Mouse (Mus musculus): ENCODE measurements at regions not wholly inside any gene's neighbourhood (a gene's known extent, or its start where the extent isn't known, plus 50 kb on each side); places are given as distances from the start of the nearest gene placed in this dataset.

- ATAC-seq (ENCODE audit: low FRiP score, low TSS enrichment) = no peak
- H3K4me2 ChIP-seq (replicated peaks; ENCODE audit: low read depth, low read length) = no peak overlapping the region
- H3K27ac ChIP-seq (ENCODE audit: low read length) = no peak overlapping the region
- H3K4me1 ChIP-seq (ENCODE audit: insufficient read depth, low read length) = no peaks in the 10 kb centered on the region
- H3K4me3 ChIP-seq (ENCODE audit: low read length) = no peak overlapping the region
- no peaks in the 10 kb centered on the region for H3K36me3 ChIP-seq (ENCODE audit: insufficient read depth, low read length)
- H3K27me3 ChIP-seq (ENCODE audit: insufficient read depth, low read length) = no peaks in the 10 kb centered on the region
- WGBS = 91% methylated on average over 7 of the region's 7 CpGs
- H3K9ac ChIP-seq (replicated peaks; ENCODE audit: low read length) = no peak overlapping the region
- H3K9me3 ChIP-seq (ENCODE audit: low read length) = no peaks in the 10 kb centered on the region
Observed at GRCm38 (mm10) chr11:111155023-111155422, 89.1 kb downstream of the Kcnj2 start.

DNA sequence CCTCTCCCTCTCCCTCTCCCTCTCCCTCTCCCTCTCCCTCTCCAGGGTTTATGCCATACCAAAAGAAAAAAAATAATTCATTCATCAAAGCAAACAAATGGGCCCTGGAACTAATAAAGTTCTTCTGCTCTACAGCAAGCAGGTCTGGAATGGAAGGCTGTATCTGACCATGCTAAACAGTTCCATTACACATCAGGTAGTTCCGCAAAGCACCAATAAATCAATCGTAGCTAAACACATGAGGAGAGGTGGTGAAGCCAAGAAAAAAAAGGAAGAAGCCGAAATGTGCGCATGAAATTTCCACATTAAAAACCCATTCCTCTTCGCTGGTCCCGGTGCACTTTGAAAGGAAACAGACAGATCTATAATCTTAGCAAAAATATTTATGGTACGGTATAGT, 89.8 kb downstream of the Kcnj2 start:
- WGBS = 73% methylated on average over 7 of the region's 7 CpGs
- Histone ChIP-seq H3K4me1 (ENCODE audit: insufficient read depth, low read length) (no peaks in the 10 kb centered on the region), H3K9me3 (ENCODE audit: low read length) (no peaks in the 10 kb centered on the region), H3K27ac (ENCODE audit: low read length) (no peak overlapping the region), H3K36me3 (ENCODE audit: insufficient read depth, low read length) (no peaks in the 10 kb centered on the region), H3K27me3 (ENCODE audit: insufficient read depth, low read length) (no peaks in the 10 kb centered on the region), H3K4me3 (ENCODE audit: low read length) (no peak overlapping the region), H3K4me2 (replicated peaks; ENCODE audit: low read depth, low read length) (no peak overlapping the region), H3K9ac (replicated peaks; ENCODE audit: low read length) (no peak overlapping the region)
- no peak for ATAC-seq (ENCODE audit: low FRiP score, low TSS enrichment)

DNA sequence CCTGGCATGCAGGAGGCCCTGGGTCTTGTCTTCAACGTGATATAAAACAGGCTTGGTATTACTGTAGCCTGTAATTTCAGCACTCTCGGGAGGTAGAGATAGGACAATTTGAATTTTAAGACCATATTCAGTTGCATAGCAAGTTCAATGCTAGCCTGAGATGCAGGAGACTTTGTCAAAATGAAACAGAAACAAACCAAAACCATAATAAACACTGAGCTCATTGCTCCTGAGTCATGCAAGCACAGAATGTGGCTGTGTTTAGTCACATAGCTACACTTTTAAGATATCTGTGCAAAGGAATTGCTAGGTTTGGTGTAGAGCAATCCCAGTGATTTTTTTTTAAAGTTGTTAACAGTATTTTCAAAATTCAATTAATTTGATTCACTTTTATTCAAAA, 93.3 kb downstream of the Kcnj2 start:
- H3K4me3 ChIP-seq (ENCODE audit: low read length) = no peak overlapping the region

GRCm38 (mm10) chr11:111164907-111165306, 98.9 kb downstream of the Kcnj2 start:
- H3K27me3 ChIP-seq (ENCODE audit: insufficient read depth, low read length) = no peaks in the 10 kb centered on the region
- H3K27ac ChIP-seq (ENCODE audit: low read length) = no peak overlapping the region
- H3K36me3 ChIP-seq (ENCODE audit: insufficient read depth, low read length) = no peaks in the 10 kb centered on the region
- no peak overlapping the region for H3K4me2 ChIP-seq (replicated peaks; ENCODE audit: low read depth, low read length)
- H3K9ac ChIP-seq (replicated peaks; ENCODE audit: low read length) = no peak overlapping the region
- ATAC-seq (ENCODE audit: low FRiP score, low TSS enrichment) = no peak
- H3K4me1 ChIP-seq (ENCODE audit: insufficient read depth, low read length) = no peaks in the 10 kb centered on the region
- no peaks in the 10 kb centered on the region for H3K9me3 ChIP-seq (ENCODE audit: low read length)
- no peak overlapping the region for H3K4me3 ChIP-seq (ENCODE audit: low read length)

More for the DNA sequence above, 93.3 kb downstream of the Kcnj2 start:
- Histone ChIP-seq H3K4me2 (replicated peaks; ENCODE audit: low read depth, low read length) (no peak overlapping the region), H3K36me3 (ENCODE audit: insufficient read depth, low read length) (no peaks in the 10 kb centered on the region), H3K4me1 (ENCODE audit: insufficient read depth, low read length) (no peaks in the 10 kb centered on the region), H3K27ac (ENCODE audit: low read length) (no peak overlapping the region), H3K27me3 (ENCODE audit: insufficient read depth, low read length) (no peaks in the 10 kb centered on the region), H3K9ac (replicated peaks; ENCODE audit: low read length) (no peak overlapping the region), H3K9me3 (ENCODE audit: low read length) (no peaks in the 10 kb centered on the region)
- WGBS = 84% methylated on average over 2 of the region's 2 CpGs
- ATAC-seq (ENCODE audit: low FRiP score, low TSS enrichment) = no peak

- Histone ChIP-seq H3K9me3 (ENCODE audit: low read length) (no peaks in the 10 kb centered on the region), H3K4me2 (replicated peaks; ENCODE audit: low read depth, low read length) (no peak overlapping the region), H3K27ac (ENCODE audit: low read length) (no peak overlapping the region), H3K4me3 (ENCODE audit: low read length) (no peak overlapping the region), H3K4me1 (ENCODE audit: insufficient read depth, low read length) (no peaks in the 10 kb centered on the region), H3K36me3 (ENCODE audit: insufficient read depth, low read length) (no peaks in the 10 kb centered on the region), H3K9ac (replicated peaks; ENCODE audit: low read length) (no peak overlapping the region), H3K27me3 (ENCODE audit: insufficient read depth, low read length) (no peaks in the 10 kb centered on the region)
- WGBS = 79% methylated on average over 5 of the region's 5 CpGs
- ATAC-seq (ENCODE audit: low FRiP score, low TSS enrichment) = no peak
Observed at GRCm38 (mm10) chr11:111170174-111170800, 104.3 kb downstream of the Kcnj2 start.

DNA sequence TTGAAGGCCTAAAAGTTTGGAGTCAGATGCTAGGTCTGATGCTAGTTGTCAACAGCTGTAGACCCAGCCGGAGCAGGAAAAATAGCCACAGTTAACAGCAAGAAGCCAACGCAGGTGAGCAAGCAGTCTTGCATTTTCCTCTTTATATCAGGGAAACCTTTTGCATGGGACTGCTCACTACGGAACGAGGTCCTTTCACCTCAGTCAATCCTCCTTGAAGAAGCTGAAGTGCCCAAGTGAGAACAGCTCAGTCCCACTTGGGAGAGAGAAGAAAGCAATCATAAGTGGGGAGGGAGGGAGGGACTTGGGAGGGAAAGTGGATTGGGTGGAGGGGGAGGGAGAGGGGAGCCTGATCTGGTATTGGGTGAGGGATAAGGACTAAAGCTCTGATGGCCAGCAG, 107.6 kb downstream of the Kcnj2 start:
- no peak overlapping the region for H3K27ac ChIP-seq (ENCODE audit: low read length)
- WGBS = 83% methylated on average over 4 of the region's 4 CpGs
- no peaks in the 10 kb centered on the region for H3K27me3 ChIP-seq (ENCODE audit: insufficient read depth, low read length)
- H3K36me3 ChIP-seq (ENCODE audit: insufficient read depth, low read length) = no peaks in the 10 kb centered on the region
- no peak overlapping the region for H3K4me3 ChIP-seq (ENCODE audit: low read length)
- no peak for ATAC-seq (ENCODE audit: low FRiP score, low TSS enrichment)
- no peaks in the 10 kb centered on the region for H3K9me3 ChIP-seq (ENCODE audit: low read length)
- no peaks in the 10 kb centered on the region for H3K4me1 ChIP-seq (ENCODE audit: insufficient read depth, low read length)
- H3K9ac ChIP-seq (replicated peaks; ENCODE audit: low read length) = no peak overlapping the region
- no peak overlapping the region for H3K4me2 ChIP-seq (replicated peaks; ENCODE audit: low read depth, low read length)

- Histone ChIP-seq H3K4me2 (replicated peaks; ENCODE audit: low read depth, low read length) (no peak overlapping the region), H3K9me3 (ENCODE audit: low read length) (no peaks in the 10 kb centered on the region), H3K27ac (ENCODE audit: low read length) (no peak overlapping the region), H3K4me1 (ENCODE audit: insufficient read depth, low read length) (no peaks in the 10 kb centered on the region), H3K36me3 (ENCODE audit: insufficient read depth, low read length) (no peaks in the 10 kb centered on the region), H3K4me3 (ENCODE audit: low read length) (no peak overlapping the region), H3K27me3 (ENCODE audit: insufficient read depth, low read length) (no peaks in the 10 kb centered on the region), H3K9ac (replicated peaks; ENCODE audit: low read length) (no peak overlapping the region)
- no peak for ATAC-seq (ENCODE audit: low FRiP score, low TSS enrichment)
- WGBS = 54% methylated on average over 3 of the region's 3 CpGs
Observed at GRCm38 (mm10) chr11:111175566-111175965, 109.6 kb downstream of the Kcnj2 start.

- no peak overlapping the region for H3K9ac ChIP-seq (replicated peaks; ENCODE audit: low read length)
- H3K27ac ChIP-seq (ENCODE audit: low read length) = no peak overlapping the region
- no peaks in the 10 kb centered on the region for H3K36me3 ChIP-seq (ENCODE audit: insufficient read depth, low read length)
- no peaks in the 10 kb centered on the region for H3K27me3 ChIP-seq (ENCODE audit: insufficient read depth, low read length)
- no peak overlapping the region for H3K4me2 ChIP-seq (replicated peaks; ENCODE audit: low read depth, low read length)
- ATAC-seq (ENCODE audit: low FRiP score, low TSS enrichment) = no peak
- no peaks in the 10 kb centered on the region for H3K4me1 ChIP-seq (ENCODE audit: insufficient read depth, low read length)
- H3K4me3 ChIP-seq (ENCODE audit: low read length) = no peak overlapping the region
- 84% methylated on average over 4 of the region's 4 CpGs for WGBS
- H3K9me3 ChIP-seq (ENCODE audit: low read length) = no peaks in the 10 kb centered on the region
Observed at GRCm38 (mm10) chr11:111177516-111177915, 111.6 kb downstream of the Kcnj2 start.

DNA sequence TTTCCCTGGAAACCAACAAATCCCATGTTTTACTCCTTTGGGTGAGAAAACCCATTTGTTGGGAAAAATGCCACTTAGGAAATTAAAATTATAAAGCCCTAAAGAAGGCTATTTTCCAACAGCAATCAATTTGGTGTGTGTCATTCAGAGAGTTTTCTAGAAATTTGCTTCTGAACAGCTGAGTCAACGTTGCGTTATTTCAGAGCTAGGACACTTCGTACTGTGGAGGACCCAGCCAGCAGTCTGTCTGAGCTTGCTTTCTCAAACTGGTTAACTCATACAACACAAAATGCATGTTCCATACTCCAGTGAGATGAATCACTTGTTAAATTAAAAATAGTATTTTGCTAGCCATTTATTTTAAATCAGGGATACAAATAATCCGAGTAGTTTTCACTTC, 131.5 kb downstream of the Kcnj2 start:
- no peak overlapping the region for H3K27ac ChIP-seq (ENCODE audit: low read length)
- no peaks in the 10 kb centered on the region for H3K27me3 ChIP-seq (ENCODE audit: insufficient read depth, low read length)
- no peak overlapping the region for H3K4me3 ChIP-seq (ENCODE audit: low read length)
- H3K4me2 ChIP-seq (replicated peaks; ENCODE audit: low read depth, low read length) = no peak overlapping the region
- no peak overlapping the region for H3K9ac ChIP-seq (replicated peaks; ENCODE audit: low read length)
- WGBS = 80% methylated on average over 4 of the region's 4 CpGs
- H3K4me1 ChIP-seq (ENCODE audit: insufficient read depth, low read length) = no peaks in the 10 kb centered on the region
- no peaks in the 10 kb centered on the region for H3K36me3 ChIP-seq (ENCODE audit: insufficient read depth, low read length)
- H3K9me3 ChIP-seq (ENCODE audit: low read length) = no peaks in the 10 kb centered on the region
- ATAC-seq (ENCODE audit: low FRiP score, low TSS enrichment) = no peak

DNA sequence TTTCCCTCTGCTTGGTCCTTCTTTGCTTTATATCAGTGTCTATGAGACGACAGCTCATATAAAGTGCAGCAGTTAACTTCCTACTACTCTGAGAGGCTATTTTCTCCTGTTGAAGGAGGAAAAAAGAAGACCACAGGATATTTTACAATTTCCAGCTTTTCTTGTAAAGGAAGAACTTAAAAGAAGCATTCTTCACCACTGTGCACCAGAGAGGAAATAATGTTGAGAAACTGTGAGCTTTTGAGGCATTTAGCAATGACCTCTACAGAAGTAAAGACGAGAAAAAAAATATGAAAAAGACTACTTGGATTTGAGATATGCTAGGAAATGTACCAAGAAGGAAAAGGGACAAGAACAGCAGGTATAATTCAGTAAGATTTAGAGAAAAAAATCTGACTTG, 134.5 kb downstream of the Kcnj2 start:
- 57% methylated on average over 2 of the region's 2 CpGs for WGBS

More for the DNA sequence above, 134.5 kb downstream of the Kcnj2 start:
- H3K36me3 ChIP-seq (ENCODE audit: insufficient read depth, low read length) = no peaks in the 10 kb centered on the region
- no peaks in the 10 kb centered on the region for H3K27me3 ChIP-seq (ENCODE audit: insufficient read depth, low read length)
- ATAC-seq (ENCODE audit: low FRiP score, low TSS enrichment) = no peak
- H3K9me3 ChIP-seq (ENCODE audit: low read length) = no peaks in the 10 kb centered on the region
- H3K27ac ChIP-seq (ENCODE audit: low read length) = no peak overlapping the region
- H3K4me2 ChIP-seq (replicated peaks; ENCODE audit: low read depth, low read length) = no peak overlapping the region
- H3K4me1 ChIP-seq (ENCODE audit: insufficient read depth, low read length) = no peaks in the 10 kb centered on the region
- no peak overlapping the region for H3K9ac ChIP-seq (replicated peaks; ENCODE audit: low read length)
- no peak overlapping the region for H3K4me3 ChIP-seq (ENCODE audit: low read length)
